Mouse (Mus musculus) mature B cell (primary cell): ENCODE measurements around the gene Fam241a.

Source experiments
- in situ Hi-C: fragments of 300-500 bp; cut with MboI; formaldehyde crosslinking; loops from 2 replicates; pipeline ENCODE4 v1.14.3; 2019

Fam241a gene

DNA sequence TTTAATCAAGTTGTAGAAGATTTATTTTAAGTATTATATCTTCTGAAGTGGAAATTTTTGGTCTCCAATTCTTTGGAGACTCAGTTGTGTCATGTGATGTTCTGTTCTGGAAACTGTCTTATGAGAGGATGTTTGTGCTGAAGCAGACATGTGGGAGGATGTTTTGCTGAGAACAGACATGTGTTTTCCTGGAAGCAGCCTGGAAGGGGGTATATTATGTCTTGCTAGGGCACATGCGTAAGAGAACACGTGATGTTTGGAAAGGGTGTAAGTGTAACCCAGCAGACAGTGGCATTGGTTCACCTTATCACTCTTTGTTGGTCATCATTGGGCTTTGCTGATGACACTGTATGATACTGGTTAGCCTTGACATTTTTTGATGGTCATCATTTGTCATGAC, 20.6 kb downstream of the Fam241a start:
- in situ Hi-C loops: no loop called here

DNA sequence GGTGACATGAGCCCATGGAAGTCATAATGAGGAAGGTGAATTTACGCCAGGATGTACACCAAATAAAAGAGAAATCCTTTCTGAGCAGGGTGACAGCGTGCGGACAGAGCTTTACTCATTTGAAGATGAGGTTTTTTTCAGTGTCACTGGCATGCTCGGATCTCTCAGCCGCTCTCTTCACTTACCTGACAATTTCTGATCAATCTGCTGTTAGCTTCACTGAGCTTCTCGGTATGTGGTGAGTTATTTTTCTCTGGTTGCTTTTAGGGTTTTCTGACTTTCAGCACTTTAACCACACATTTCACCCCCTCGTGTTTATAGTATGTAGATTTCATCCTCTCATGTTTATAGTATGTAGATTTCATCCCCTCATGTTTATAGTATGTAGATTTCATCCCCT, 21.1 kb downstream of the Fam241a start:
- in situ Hi-C loops: no loop called here

DNA sequence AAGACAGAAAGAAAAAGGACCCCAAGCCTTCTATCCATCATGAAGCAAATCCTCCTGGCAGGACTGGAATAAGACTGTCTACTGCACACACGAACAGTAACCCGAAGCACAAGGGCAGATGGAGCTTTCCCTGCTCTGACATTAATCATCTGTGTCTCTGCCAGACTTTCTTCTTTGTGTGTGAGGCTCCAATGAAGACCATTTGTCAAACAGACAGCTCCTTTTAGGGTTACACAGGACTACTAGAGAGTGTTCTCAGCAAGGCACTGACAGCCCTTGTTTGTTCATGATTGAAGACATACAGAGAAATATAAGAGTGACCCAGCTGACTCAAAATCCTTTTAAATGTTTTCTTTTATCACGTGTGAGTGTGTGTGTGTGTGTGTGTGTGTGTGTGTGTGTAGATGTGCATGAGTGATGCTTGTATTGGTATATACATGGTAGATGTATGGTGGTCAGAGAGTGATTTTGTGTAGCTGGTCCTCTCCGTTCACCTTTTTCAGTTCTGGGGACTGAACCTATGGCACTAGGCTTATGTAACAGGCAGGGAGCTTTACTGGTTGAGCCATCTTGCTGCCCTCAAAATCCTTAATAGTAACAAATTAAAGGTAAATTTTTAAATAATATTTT, 21.8 kb downstream of the Fam241a start:
- in situ Hi-C loops: no loop called here

DNA sequence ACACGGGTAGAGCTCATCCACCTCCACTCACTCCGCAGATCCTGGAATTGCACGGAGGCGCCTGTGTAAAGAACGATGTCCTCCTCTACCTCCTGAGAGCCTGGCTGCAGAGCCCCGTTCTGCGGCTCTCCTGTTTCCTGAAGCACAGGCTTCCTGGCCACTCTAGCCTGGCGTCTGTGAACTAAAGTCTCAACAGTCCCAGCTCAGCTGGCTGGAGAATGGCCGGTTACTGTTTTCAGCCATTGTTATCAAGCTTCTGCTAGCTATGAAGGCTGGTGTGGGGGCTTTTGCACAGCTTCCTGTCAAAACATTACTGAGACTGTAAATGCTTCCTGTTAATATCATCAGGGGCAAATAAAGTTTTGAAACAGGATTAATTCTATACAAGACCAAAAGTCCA, 24.5 kb downstream of the Fam241a start:
- in situ Hi-C loops: no loop called here

DNA sequence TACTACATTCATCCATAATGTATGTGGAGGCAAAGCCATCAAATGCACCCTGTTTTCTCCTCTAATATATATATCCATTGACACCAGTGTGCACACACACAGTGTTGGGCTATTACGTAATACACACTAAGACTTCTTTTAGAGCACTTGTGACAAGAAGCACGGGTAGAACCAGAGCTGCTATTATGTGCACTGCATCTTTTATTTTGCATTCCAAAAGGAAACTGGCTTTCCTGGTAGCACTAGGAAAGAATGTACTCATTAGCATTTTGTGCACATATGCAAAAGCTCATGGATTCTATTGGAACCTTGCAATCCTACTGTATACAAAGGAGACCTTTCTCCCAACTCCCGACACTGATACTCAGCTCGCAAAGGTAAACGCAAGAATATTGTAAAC, 27.2 kb downstream of the Fam241a start:
- in situ Hi-C loops: no loop called here

DNA sequence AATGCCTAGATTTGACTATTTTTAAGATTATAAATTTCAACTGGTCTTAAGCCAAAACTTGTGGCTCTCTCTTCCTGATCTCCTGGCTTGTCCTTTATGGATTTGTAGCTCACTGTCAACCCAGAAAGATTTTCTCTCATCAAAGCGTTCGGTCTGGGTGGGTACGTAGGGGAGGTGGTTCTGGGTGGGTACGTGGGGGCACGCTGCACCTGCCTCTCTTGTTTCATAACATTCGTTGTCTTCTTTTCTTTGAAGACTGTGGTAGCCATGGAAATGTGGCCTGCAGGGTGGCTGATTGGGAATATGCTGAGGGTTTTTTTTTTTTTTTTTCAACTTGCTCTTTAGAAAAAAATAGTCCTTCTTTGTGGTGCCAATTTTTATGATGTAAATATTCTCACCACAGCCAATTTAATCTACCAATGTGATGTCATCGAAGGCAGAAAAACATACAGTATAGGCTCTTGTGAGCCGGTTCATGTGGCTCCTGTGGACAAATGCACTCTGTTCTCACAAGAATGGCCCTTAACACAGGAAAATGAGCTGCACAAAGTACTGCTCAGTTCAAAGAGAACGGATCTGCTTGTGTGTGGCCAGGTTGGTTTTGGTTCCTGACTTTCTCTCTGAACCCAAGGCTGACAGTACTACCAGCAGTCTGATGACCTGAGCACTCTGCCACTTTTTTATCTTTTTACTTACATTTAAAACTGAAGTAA, 27.9 kb downstream of the Fam241a start:
- in situ Hi-C loops: no loop called here

DNA sequence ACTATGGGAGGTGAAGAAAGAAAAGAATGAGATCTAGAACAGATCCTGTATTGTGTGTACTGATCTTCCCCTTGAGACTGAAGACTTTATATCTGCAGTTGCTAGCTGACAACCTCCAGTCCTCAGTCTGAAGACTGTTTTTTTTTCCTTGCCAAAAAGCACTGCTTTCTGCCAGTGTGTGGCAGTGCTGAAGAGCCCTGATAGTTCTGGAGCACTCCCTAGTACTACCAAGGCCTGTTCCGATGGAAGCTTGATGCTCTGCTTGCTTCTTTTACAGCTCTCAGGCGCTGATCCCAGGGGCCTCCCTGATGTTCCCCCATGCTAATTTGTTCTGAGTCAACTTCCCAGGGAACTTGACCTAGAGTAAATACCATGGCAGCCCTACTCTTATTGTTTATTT, 31.9 kb downstream of the Fam241a start:
- in situ Hi-C loops: no loop called here

DNA sequence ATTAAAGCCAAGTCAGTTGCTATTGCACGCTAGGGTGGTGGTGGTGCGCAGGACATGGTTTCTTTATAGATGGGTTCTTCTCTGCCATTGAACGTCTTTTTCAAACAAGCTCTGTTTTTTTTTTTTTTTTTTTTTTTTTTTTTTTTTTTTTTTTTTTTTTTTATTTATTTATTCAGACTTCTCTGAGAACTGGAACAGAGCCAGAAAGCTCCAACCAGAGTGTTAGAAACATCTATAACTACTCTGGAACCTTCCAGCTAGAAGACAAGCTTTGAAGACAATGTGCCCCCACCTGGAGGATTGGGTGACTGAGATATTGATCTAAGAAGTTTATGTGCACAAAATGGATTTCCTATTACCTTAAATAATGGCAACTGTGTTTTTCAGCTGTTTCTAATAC, 32.6 kb downstream of the Fam241a start:
- in situ Hi-C loops: no loop called here

DNA sequence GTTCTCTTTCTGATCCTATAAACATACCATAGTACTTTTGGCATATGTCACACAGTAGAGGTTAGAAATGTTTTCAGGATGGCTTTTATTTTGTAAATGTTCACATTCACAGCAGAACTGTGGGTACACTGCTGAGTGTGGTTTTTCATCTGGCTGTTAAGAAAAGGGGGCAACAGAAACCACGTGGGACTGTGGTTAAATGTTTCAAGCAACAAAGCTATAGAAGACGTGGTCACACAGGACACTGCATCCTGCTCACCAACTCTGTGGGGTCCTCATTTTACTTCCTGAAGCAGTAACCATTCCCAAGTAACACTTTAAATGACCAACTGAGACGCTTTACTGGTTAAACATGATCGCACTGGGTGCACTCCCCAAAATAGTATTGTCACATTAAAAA, 33.6 kb downstream of the Fam241a start:
- in situ Hi-C loops: no loop called here

DNA sequence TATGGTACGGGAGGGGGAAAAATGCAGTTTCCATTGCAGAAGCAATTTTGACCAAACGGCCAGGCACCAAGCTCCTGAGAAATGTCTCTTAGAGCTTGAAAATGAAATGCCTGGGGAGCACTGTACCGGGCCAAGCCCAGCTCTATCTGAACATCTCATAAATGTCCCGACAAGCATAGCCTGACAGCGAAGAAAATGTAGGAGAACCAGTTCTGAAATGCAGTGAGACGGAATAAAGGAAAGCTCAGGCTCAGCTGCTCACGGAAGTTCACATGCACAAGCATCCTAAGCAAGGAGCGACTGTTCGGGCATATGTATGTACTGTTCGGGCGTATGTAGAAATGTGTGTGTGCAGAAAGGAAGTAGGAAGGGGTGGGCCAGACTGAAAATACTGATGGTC, 34.8 kb downstream of the Fam241a start:
- in situ Hi-C loops: no loop called here

DNA sequence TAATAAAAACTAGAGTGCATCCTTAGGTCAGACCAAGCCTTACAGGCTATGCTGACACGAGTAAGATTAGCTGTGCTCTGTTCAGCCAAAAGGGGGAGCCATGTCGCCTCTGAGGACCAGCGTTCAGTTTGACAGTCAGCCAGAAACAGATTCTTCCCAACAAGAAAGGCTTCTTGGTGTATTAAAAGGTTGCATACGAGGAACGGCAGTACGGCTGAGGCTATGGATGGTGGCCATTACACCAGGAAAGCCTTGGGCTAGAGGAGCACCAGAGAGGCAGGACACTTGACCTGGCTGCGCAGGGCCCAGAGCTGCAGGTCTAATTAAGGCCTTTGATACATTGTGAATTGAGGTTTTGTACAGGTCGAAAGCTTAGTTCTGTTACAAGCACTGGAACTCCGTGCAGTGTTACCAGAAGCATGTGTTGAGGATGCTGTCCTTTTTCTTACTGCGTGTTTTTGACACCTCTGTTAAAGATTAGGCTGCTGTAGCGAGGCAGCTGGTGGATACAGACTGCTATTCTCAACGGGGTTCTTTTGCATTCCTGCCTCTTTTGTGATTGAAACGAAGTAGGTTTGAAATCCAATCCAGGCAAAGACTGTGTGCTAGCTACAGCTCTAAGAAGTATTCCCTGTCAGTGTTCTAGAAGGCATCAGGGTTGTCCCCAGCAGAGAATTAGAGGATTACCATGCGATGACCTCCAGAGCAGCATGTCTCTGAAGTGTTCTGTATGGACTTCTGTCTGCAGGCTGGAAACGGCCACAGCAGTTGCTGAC, 42.5 kb downstream of the Fam241a start:
- in situ Hi-C loops: loop anchor here (10.0 kb wide), 1 partner anchor 91 kb away; no protein-coding TSS in a partner anchor

DNA sequence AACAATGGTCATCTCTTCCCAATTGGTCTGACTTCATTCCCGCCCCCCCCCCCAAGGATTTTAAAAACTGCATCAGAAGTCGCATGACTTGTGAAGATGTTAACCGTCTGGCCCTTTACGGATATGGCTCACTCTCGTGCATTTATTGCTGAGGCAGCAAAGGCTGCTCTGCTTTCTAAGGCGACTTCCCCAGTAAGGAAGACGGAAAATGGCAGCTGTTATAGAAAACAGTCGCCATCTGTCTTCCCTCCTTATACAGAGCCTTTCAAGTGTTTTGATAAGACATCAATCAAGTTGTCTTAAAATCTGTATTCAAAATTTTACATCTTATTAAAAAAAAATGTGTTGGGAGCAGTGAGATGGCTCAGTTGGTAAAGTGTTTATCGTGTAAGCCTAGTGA, 43.4 kb downstream of the Fam241a start:
- in situ Hi-C loops: loop anchor here (10.0 kb wide), 1 partner anchor 92 kb away; no protein-coding TSS in a partner anchor

DNA sequence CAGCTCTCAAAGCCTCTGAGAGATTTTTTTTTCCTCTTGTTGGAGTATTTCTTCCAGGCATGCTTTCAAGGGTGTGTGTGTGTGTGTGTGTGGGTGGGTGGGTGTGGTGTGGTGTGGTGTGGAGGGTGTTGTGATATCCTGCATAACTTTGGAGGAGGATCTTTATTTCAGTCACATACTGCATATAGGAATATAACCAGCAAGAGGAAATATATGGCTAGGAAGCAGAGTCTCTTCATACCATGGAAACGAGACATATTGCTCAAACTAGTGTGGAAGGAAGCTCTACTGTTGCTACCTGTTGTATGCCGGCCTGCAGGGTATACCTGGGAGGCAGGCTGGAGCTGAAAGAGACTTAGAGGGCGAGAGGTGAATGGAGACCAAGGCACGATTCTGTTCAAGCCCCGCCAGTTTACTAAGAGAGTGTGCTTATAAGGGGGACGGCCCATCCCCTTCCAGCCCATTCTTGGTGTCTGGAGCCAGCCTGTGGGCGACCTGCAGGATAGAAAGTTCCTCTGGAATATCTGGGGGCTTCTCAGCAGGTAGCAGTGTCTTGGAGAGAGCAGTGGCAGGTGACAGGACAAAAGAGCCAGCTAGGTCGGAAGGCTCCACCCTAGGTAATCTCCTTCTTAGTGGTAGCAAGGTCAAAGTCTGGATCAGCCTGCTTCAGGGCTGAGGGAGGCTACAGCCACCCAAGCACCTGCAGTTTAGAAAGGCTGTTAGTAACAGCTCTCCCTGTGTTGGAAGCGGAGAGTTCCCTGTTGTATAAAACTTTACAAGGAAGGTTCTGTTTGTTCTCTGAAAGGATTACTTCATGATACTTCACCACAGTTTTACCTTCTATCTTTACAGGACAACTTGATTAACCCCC, 45.1 kb downstream of the Fam241a start:
- in situ Hi-C loops: loop anchor here (10.0 kb wide), 1 partner anchor 94 kb away; no protein-coding TSS in a partner anchor

DNA sequence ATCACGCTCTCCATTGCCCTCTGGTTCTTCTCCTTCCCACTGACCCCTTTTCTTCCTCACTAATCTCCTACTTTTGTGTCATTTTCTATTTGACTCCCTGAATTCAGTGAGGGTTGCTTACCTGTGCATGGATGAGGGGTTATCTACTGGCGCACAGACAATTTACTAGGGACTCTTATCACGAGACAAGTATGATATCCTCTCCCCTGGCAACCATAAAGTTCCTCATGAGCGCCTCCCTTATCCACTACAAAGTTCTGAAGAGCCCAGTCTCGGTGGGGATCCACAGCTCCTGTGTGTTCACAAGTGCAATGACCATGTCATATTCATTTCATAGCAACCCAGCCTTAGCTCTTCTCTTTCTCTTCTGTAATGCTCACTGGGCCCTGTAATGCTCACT, 46.2 kb downstream of the Fam241a start:
- in situ Hi-C loops: loop anchor here (10.0 kb wide), 1 partner anchor 95 kb away; no protein-coding TSS in a partner anchor

DNA sequence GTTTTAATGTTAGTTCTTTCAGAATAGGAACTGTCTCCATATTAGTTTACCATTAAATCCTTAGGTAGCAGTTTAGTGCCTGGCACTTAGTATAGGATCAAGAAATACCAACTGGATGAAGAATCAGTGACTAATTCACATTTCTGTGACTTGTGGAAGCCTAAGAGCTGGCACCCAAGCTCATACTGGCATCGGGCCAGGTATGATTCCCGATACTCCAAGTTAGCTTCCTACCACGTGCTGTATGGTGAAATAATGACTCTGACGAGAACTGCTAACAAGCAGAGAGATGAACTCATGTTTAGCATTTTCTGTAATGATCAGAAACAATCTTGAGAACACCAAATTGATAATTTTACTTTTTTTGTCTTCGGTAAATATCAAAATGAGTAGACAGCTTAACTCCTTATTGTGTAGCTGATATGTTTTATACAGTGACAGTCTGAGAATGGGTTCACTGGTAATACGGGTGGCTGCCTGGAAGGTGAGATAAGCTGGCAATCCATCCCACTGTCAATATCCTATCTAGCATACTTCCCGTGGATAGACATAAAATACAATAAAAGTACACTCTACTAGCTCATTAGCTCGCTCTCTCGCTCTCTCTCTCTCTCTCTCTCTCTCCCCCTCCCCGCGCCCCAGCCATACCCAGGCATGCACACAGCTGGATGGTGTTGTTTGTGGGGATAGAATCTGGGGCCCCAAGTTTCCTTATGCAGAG, 47.9 kb downstream of the Fam241a start:
- in situ Hi-C loops: no loop called here

DNA sequence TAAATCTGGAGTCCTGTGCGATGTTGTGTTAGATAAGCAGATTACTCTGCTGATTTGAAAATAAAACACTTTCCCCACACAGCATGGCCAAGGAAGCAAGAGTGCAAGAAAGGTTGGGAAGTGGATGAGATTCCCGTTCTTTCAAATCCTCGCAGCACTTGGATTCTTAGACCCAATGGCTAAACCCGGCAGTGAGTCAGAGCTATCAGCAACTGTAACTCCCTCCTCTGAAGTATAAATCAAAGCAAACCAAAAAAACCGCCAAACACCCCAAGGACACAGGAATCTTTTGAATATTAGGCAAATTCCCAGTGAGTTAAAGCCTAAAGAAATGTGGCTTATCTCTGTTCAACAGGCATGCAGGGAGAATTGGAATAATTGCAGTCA, 52.2 kb downstream of the Fam241a start:
- in situ Hi-C loops: no loop called here

DNA sequence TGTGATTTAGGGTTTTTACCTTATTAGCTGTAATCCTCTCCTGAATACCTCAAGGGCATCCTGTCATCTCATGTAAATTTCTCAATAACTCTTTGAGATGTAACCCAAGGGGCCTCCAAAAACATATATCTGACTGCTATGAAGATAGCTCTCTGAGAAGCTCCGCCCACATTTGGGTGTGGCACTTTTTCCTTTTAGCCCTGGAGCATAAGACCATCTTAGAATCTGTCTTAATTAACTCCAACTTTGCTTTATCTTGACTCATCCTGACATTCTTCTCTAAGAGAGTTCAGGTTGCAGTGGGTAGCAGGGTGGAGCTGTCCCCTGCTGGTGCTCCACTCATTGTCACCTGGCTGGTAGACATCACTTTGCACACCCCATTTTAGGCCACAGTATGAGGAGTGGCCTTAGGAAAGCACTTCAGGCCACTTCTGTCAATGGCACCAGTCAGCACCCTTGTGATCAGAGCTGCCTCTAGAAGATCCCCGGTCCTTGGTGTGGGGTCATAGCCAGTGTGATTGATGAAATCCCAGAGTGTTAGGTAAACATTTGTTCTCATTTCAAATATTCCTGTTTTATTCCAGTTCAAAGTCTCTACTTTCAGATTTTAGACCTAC, 52.7 kb downstream of the Fam241a start:
- in situ Hi-C loops: no loop called here

DNA sequence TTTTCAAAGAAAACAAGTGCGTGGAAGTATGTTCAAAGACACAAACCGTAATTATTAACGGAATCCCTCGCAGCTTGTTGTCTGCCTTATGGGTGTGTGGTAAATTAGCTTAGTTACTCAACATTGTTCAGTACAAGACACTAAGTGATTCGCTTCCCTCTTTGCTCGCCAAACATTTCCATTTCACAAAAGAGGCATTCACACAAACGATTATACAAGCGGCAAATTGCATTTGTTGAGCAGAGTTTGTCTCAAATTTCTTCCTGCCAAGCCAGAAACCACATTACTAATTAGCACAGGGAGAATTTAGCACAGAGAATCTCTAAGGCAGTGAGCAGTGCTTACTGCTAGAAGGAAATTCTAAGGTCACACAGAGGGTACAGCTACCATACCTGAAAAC, 54.2 kb downstream of the Fam241a start:
- in situ Hi-C loops: no loop called here

DNA sequence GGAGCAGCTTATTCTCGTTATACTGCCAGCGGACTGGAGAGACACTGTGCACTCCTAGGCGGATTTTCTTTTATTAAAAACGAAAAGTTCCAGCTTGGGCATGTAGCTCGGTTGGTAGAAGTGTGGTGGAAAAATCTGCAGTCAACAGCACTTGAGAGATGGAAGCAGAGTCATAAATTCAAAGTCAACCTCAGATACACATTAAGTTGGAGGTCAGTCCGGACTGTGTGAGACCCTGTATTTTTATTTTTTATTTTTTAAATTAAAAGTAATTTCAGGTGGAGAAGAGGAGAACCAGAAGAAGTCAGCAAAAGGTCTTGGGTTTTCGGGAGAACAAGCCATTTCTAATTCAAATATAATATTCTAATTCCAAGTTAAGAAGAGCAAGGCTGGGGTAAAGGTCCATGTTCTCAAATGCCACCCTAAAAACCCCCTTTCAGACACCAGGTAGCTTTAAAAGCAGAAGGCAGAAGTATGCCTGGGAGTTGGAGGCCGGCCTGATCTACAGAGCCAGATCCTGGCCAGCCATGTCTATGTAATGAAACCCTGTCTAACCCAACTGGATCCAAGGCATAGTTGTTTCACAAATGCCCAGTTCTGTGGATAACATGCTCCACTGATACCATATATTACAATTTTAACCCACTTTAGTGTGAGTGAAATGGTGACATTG, 58.0 kb downstream of the Fam241a start:
- in situ Hi-C loops: no loop called here
